Mouse (Mus musculus): ENCODE results near the gene Pex12. TPM values are rescaled to one million over a fixed set of nuclear protein-coding genes. Genes with fewer than 3 reads are reported as not detected.

Pex12 gene
- 9.0 and 10.0 TPM in 2 replicates for polyA plus RNA-seq (2021; fragmentation: Nextera tagmentation)
- long read RNA-seq, experiment 1, transcript Pex12-202 (4 exons, 2,389 nt): major isoform, 16 of 24 reads
- long read RNA-seq, experiment 1, partial matches to known transcripts: 2 of 24 reads
- long read RNA-seq, experiment 1, other reads (novel, unspliced or antisense): 3 of 24 reads
- long read RNA-seq, experiment 2, transcript Pex12-202 (4 exons, 2,389 nt): major isoform, 32 of 49 reads
- long read RNA-seq, experiment 2, partial matches to known transcripts: 0 of 49 reads
- long read RNA-seq, experiment 2, other reads (novel, unspliced or antisense): 10 of 49 reads

GRCm38 (mm10) chr11:83302526-83303251, at the start of gene Pex12:
Gene Pex12, minus strand, starts transcription at chr11:83302586.

GRCm38 (mm10) chr11:83298225-83299195, 3.9 kb downstream of the Pex12 start, which contains the start of gene Ap2b1:
Gene Ap2b1, plus strand, starts transcription at chr11:83299024.

GRCm38 (mm10) chr11:83286566-83286965, 15.8 kb downstream of the Pex12 start, which contains the start of gene Slfn14:
Gene Slfn14, minus strand, starts transcription at chr11:83286726.

Other genes with a start within 250 kb of the Pex12 start
- 0.90 and 2.1 TPM in 2 replicates for gene Slfn2, start 237.5 kb downstream of the Pex12 start, polyA plus RNA-seq (2021; fragmentation: Nextera tagmentation)
- 0.08 TPM in 1 of 2 replicates, not detected in the other for gene Slfn1, start 185.7 kb downstream of the Pex12 start, polyA plus RNA-seq (2021; fragmentation: Nextera tagmentation)
- gene Slfn4, start 127.4 kb downstream of the Pex12 start, polyA plus RNA-seq (2021; fragmentation: Nextera tagmentation): not detected in 2 replicates
- 0.18 and 0.21 TPM in 2 replicates for gene Slfn3, start 111.3 kb downstream of the Pex12 start, polyA plus RNA-seq (2021; fragmentation: Nextera tagmentation)
- not detected in 2 replicates for gene Slfn14, start 15.9 kb downstream of the Pex12 start, polyA plus RNA-seq (2021; fragmentation: Nextera tagmentation)
- 77.1 and 89.6 TPM in 2 replicates for gene Ap2b1, start 3.6 kb downstream of the Pex12 start, polyA plus RNA-seq (2021; fragmentation: Nextera tagmentation)
- 17.3 and 19.8 TPM in 2 replicates for gene Rasl10b, start 106.6 kb upstream of the Pex12 start, polyA plus RNA-seq (2021; fragmentation: Nextera tagmentation)
- gene Gas2l2, start 126.9 kb upstream of the Pex12 start, polyA plus RNA-seq (2021; fragmentation: Nextera tagmentation): 0.39 and 0.56 TPM in 2 replicates
- gene 1700020L24Rik, start 135.1 kb upstream of the Pex12 start, polyA plus RNA-seq (2021; fragmentation: Nextera tagmentation): 0.30 and 0.52 TPM in 2 replicates
- gene Mmp28, start 160.5 kb upstream of the Pex12 start, polyA plus RNA-seq (2021; fragmentation: Nextera tagmentation): 0.80 and 0.95 TPM in 2 replicates
- gene Taf15, start 170.5 kb upstream of the Pex12 start, polyA plus RNA-seq (2021; fragmentation: Nextera tagmentation): 0.56 and 1.3 TPM in 2 replicates
- not detected in 2 replicates for gene Heatr9, start 219.6 kb upstream of the Pex12 start, polyA plus RNA-seq (2021; fragmentation: Nextera tagmentation)
- gene Ccl5, start 227.9 kb upstream of the Pex12 start, polyA plus RNA-seq (2021; fragmentation: Nextera tagmentation): 1.1 and 4.9 TPM in 2 replicates